Mouse (Mus musculus) adrenal gland, adult (tissue): ENCODE measurements around the gene Zfp462.
"Not testable (repeated sequence)": the region's sequence is repeated elsewhere in the genome, so short reads cannot be mapped to it uniquely, and the experiment has no call there.

Source experiments
- DNase-seq, 2 experiments: peaks; one replicate each; pipeline ENCODE4 v3.0.0; 2022 to 2023; ENCODE audit warnings: low spot score in 1 of 2; ENCODE audit not compliant: inconsistent age in 2 of 2

Zfp462 gene

GRCm38 (mm10) chr4:54991973-54992372 lies 47.1 kb downstream of the Zfp462 start:
- DNase-seq, result no peak

- DNase-seq, result not testable (repeated sequence)
Observed at GRCm38 (mm10) chr4:54993001-54993400, 48.2 kb downstream of the Zfp462 start.

- no peak for DNase-seq
Observed at GRCm38 (mm10) chr4:54995258-54995657, 50.4 kb downstream of the Zfp462 start.

- no peak for DNase-seq
Observed at GRCm38 (mm10) chr4:54996064-54996463, 51.2 kb downstream of the Zfp462 start.

- DNase-seq, result no peak
Observed at GRCm38 (mm10) chr4:54998146-54998841, 53.4 kb downstream of the Zfp462 start.

- DNase-seq, result no peak
Observed at GRCm38 (mm10) chr4:54999556-54999955, 54.7 kb downstream of the Zfp462 start.

- DNase-seq, result peak; percentile 64 to 87
Observed at GRCm38 (mm10) chr4:55001386-55001785, 56.5 kb downstream of the Zfp462 start.

GRCm38 (mm10) chr4:55003128-55003527 lies 58.3 kb downstream of the Zfp462 start:
- no peak for DNase-seq

GRCm38 (mm10) chr4:55005066-55005465 lies 60.2 kb downstream of the Zfp462 start:
- DNase-seq, result peak in 1 of 2 experiments; percentile 72

GRCm38 (mm10) chr4:55005521-55005969 lies 60.7 kb downstream of the Zfp462 start:
- peak; percentile 63 to 85 for DNase-seq

GRCm38 (mm10) chr4:55006024-55006423 lies 61.2 kb downstream of the Zfp462 start:
- no peak for DNase-seq

GRCm38 (mm10) chr4:55008616-55009015 lies 63.8 kb downstream of the Zfp462 start:
- DNase-seq, result no peak

- peak; percentile 67 to 81 for DNase-seq
Observed at GRCm38 (mm10) chr4:55011391-55011790, 66.5 kb downstream of the Zfp462 start.

GRCm38 (mm10) chr4:55013563-55014248 lies 68.9 kb downstream of the Zfp462 start:
- no peak for DNase-seq

GRCm38 (mm10) chr4:55014731-55015463 lies 70.0 kb downstream of the Zfp462 start:
- DNase-seq, result no peak

- DNase-seq, result no peak
Observed at GRCm38 (mm10) chr4:55015517-55015916, 70.7 kb downstream of the Zfp462 start.

GRCm38 (mm10) chr4:55026109-55026646 lies 81.3 kb downstream of the Zfp462 start:
- no peak for DNase-seq

GRCm38 (mm10) chr4:55030401-55030800 lies 85.6 kb downstream of the Zfp462 start:
- DNase-seq, result no peak

- DNase-seq, result peak; percentile 38 to 85
Observed at GRCm38 (mm10) chr4:55032317-55032930, 87.6 kb downstream of the Zfp462 start.

- DNase-seq, result peak in 1 of 2 experiments; percentile 56
Observed at GRCm38 (mm10) chr4:55033452-55033851, 88.6 kb downstream of the Zfp462 start.

GRCm38 (mm10) chr4:55038139-55038538 lies 93.3 kb downstream of the Zfp462 start:
- DNase-seq, result no peak
